ENCODE assay signal across 10 mouse cellular contexts in genomic region chr14:54572122-54572521, GRCm38 (mm10). TPM values are rescaled to one million over a fixed set of nuclear protein-coding genes. Genes with fewer than 3 reads are reported as not detected.
DNase-seq lines count a peak whose midpoint lies in the region; ATAC-seq and TF ChIP-seq lines count a peak whose summit lies in the region.
"Had no signal": no experiment of that assay in that cellular context is flagged by ENCODE, and none has a peak within 500 bp of the region (broad histone marks: within the 10 kb centered on the region; RNA-seq: fewer than 3 reads in every experiment).

No protein-coding gene starts in this region.

- peak overlapping the region; percentile 93 for H3K27ac ChIP-seq in heart, embryonic 11.5 days (ENCODE audit: low read depth, low read length)
- H3K27ac ChIP-seq in midbrain, embryonic 11.5 days (ENCODE audit: low read depth, low read length) = peak overlapping the region; percentile 48; the same call in 1 of the 2 replicates
- H3K27ac ChIP-seq in midbrain, embryonic 16.5 days (ENCODE audit: low read length) = no peak overlapping the region
- H3K27ac ChIP-seq in forebrain, embryonic 16.5 days (ENCODE audit: low read length) = peak overlapping the region; percentile 51

- H3K9me3 ChIP-seq in heart, embryonic 11.5 days (replicated peaks; ENCODE audit: control insufficient read depth, low read length) = no peaks in the 10 kb centered on the region
- H3K9me3 ChIP-seq in midbrain, embryonic 11.5 days (ENCODE audit: control insufficient read depth, low read length) = no peaks in the 10 kb centered on the region
- H3K9me3 ChIP-seq in midbrain, embryonic 16.5 days (replicated peaks; ENCODE audit: control insufficient read depth, low read length, poor library complexity, severe bottlenecking) = no peaks in the 10 kb centered on the region
- H3K9me3 ChIP-seq in forebrain, embryonic 16.5 days (ENCODE audit: control insufficient read depth, low read length) = no peaks in the 10 kb centered on the region

- peaks cover 48% of the 10 kb centered on the region for H3K4me1 ChIP-seq in heart, embryonic 11.5 days (ENCODE audit: control insufficient read depth, insufficient read depth, low read length)
- peaks cover 51% of the 10 kb centered on the region for H3K4me1 ChIP-seq in midbrain, embryonic 11.5 days (ENCODE audit: control insufficient read depth, insufficient read depth, low read length)
- peaks cover 18% of the 10 kb centered on the region for H3K4me1 ChIP-seq in midbrain, embryonic 16.5 days (ENCODE audit: control insufficient read depth, insufficient read depth, low read length)
- peaks cover 42% of the 10 kb centered on the region for H3K4me1 ChIP-seq in forebrain, embryonic 16.5 days (replicated peaks; ENCODE audit: control insufficient read depth, insufficient read depth, low read length)

- peak overlapping the region; percentile 47 for H3K9ac ChIP-seq in heart, embryonic 11.5 days (ENCODE audit: low read depth, low read length)
- H3K9ac ChIP-seq in midbrain, embryonic 11.5 days (ENCODE audit: low read length) = peak overlapping the region; percentile 37; the same call in 1 of the 2 replicates
- H3K9ac ChIP-seq in midbrain, embryonic 16.5 days (ENCODE audit: low read depth, low read length) = no peak overlapping the region
- H3K9ac ChIP-seq in forebrain, embryonic 16.5 days (replicated peaks; ENCODE audit: low read depth, low read length) = peak overlapping the region; percentile 5; the same call in 1 of the 2 replicates

- intact Hi-C loops in heart, postnatal 14 days (cut with DNase I) = no loop called here

- 0 out of 2 replicates have a peak overlapping the region, but pooled peaks have one; percentile 87 for H3K4me3 ChIP-seq in heart, embryonic 11.5 days (ENCODE audit: low read depth, low read length)
- peak overlapping the region; percentile 11; the same call in 1 of the 2 replicates for H3K4me3 ChIP-seq in midbrain, embryonic 11.5 days (ENCODE audit: low read depth, low read length)
- no peak overlapping the region for H3K4me3 ChIP-seq in midbrain, embryonic 16.5 days (ENCODE audit: low read depth, low read length)
- H3K4me3 ChIP-seq in forebrain, embryonic 16.5 days (replicated peaks; ENCODE audit: low read length) = no peak overlapping the region
- H3K4me3 ChIP-seq in myocyte = no peak overlapping the region

- H3K36me3 ChIP-seq in heart, embryonic 11.5 days (ENCODE audit: control insufficient read depth, insufficient read depth, low read length) = peaks cover 19% of the 10 kb centered on the region
- H3K36me3 ChIP-seq in midbrain, embryonic 11.5 days (ENCODE audit: control insufficient read depth, insufficient read depth, low read length) = peaks cover 14% of the 10 kb centered on the region; the same call in 1 of the 2 replicates
- no peaks in the 10 kb centered on the region for H3K36me3 ChIP-seq in midbrain, embryonic 16.5 days (ENCODE audit: control insufficient read depth, insufficient read depth, low read length)
- no peaks in the 10 kb centered on the region for H3K36me3 ChIP-seq in forebrain, embryonic 16.5 days (ENCODE audit: control insufficient read depth, insufficient read depth)
- H3K36me3 ChIP-seq in myocyte (ENCODE audit: control insufficient read depth, insufficient read depth) = peaks cover 12% of the 10 kb centered on the region

- peaks cover 52% of the 10 kb centered on the region for H3K79me2 ChIP-seq in myocyte (ENCODE audit: control insufficient read depth, insufficient read depth)

- no peak overlapping the region for H3ac ChIP-seq in myocyte (ENCODE audit: control insufficient read depth, insufficient read length)

- peak overlapping the region; percentile 81 for H3K4me2 ChIP-seq in heart, embryonic 11.5 days
- H3K4me2 ChIP-seq in midbrain, embryonic 11.5 days = peak overlapping the region; percentile 81
- no peak overlapping the region for H3K4me2 ChIP-seq in midbrain, embryonic 16.5 days (ENCODE audit: low read length)
- no peak overlapping the region for H3K4me2 ChIP-seq in forebrain, embryonic 16.5 days (ENCODE audit: low read length)
- H3K4me2 ChIP-seq in myocyte (ENCODE audit: low read depth) = peak overlapping the region; percentile 51

- H3K27me3 ChIP-seq in heart, embryonic 11.5 days (ENCODE audit: control insufficient read depth, insufficient read depth, low read length) = no peaks in the 10 kb centered on the region
- no peaks in the 10 kb centered on the region for H3K27me3 ChIP-seq in midbrain, embryonic 11.5 days (ENCODE audit: control insufficient read depth, insufficient read depth, low read length)
- peaks cover 12% of the 10 kb centered on the region for H3K27me3 ChIP-seq in midbrain, embryonic 16.5 days (ENCODE audit: control insufficient read depth, insufficient read depth, low read depth, low read length)
- H3K27me3 ChIP-seq in forebrain, embryonic 16.5 days (replicated peaks; ENCODE audit: control insufficient read depth, insufficient read depth, low read length) = peaks cover under 1% of the 10 kb centered on the region; the same call in 1 of the 2 replicates
- no peaks in the 10 kb centered on the region for H3K27me3 ChIP-seq in myocyte (ENCODE audit: control insufficient read depth, insufficient read depth, insufficient read length)

- ATAC-seq in heart, embryonic 11.5 days (replicated peaks; ENCODE audit: insufficient number of reproducible peaks, low FRiP score, low TSS enrichment) = no peak
- no peak for ATAC-seq in midbrain, embryonic 11.5 days (ENCODE audit: low FRiP score)
- ATAC-seq in midbrain, embryonic 16.5 days = no peak
- no peak for ATAC-seq in forebrain, embryonic 16.5 days
- ATAC-seq: CD4-positive, CD25-positive, alpha-beta regulatory T cell, adult 4 months had no signal

- no peak for TF ChIP-seq POLR2A in myocyte (IDR thresholded peaks at IDR 0.05; ENCODE audit: insufficient read length, low read depth)

- WGBS in heart, embryonic 11.5 days (ENCODE audit: insufficient replicate concordance) = 64% methylated on average over 4 of the region's 4 CpGs
- WGBS in midbrain, embryonic 11.5 days = 37% methylated on average over 4 of the region's 4 CpGs
- 28% methylated on average over 4 of the region's 4 CpGs for WGBS in midbrain, embryonic 16.5 days
- 30% methylated on average over 4 of the region's 4 CpGs for WGBS in forebrain, embryonic 16.5 days

- DNase-seq in heart, postnatal 14 days = no peak
- DNase-seq in midbrain, embryonic 11.5 days (ENCODE audit: low spot score, missing footprints) = peak; percentile 89
- no peak for DNase-seq in layer of hippocampus, adult 9-10 months (ENCODE audit: low spot score)
- DNase-seq in cerebellum, adult 11-12 months = no peak
- DNase-seq: cerebellum, adult 8-10 months had no signal

TF ChIP-seq in myocyte, 11 proteins besides CTCF, POLR2A, EP300 and RAD21:
- no peak for TF ChIP-seq TCF12 (IDR thresholded peaks at IDR 0.05; ENCODE audit: insufficient read depth, poor library complexity, severe bottlenecking)
- TF ChIP-seq MAX (IDR thresholded peaks at IDR 0.05; ENCODE audit: low read depth) = no peak

RNA-seq across cellular contexts. Expression of gene Ajuba, which starts 5.2 kb away (rescaled TPM):
- polyA plus RNA-seq in heart, embryonic 11.5 days (2014; fragmentation: Nextera tagmentation; extraction: Ambion mirVana) = 23.4 and 30.7 TPM in 2 replicates
- total RNA-seq in heart, postnatal 14 days (2021) = 10 to 100 TPM; 10.2 to 10.7 TPM
- 24.3 and 25.1 TPM in 2 replicates for polyA plus RNA-seq in midbrain, embryonic 11.5 days (2014; fragmentation: Nextera tagmentation; extraction: Ambion mirVana)
- 4.6 and 5.5 TPM in 2 replicates for polyA plus RNA-seq in midbrain, embryonic 16.5 days (2015; fragmentation: Nextera tagmentation; extraction: Ambion mirVana)
- polyA plus RNA-seq in forebrain, embryonic 16.5 days (2015; fragmentation: Nextera tagmentation; extraction: Ambion mirVana) = 8.1 and 8.2 TPM in 2 replicates
- 30.8 TPM for polyA plus RNA-seq in myocyte (2012; fragmentation: generic; extraction: Trizol)
- polyA plus RNA-seq: CD4-positive, CD25-positive, alpha-beta regulatory T cell, adult 4 months had no signal

RNA-seq across cellular contexts. Expression of gene Haus4, which starts 17.7 kb away (rescaled TPM):
- polyA plus RNA-seq in heart, embryonic 11.5 days (2014; fragmentation: Nextera tagmentation; extraction: Ambion mirVana) = 40.1 and 42.8 TPM in 2 replicates
- total RNA-seq in heart, postnatal 14 days (2021) = 1 to 10 TPM; 5.2 to 6.1 TPM
- 35.3 and 41.9 TPM in 2 replicates for polyA plus RNA-seq in midbrain, embryonic 11.5 days (2014; fragmentation: Nextera tagmentation; extraction: Ambion mirVana)
- polyA plus RNA-seq in midbrain, embryonic 16.5 days (2015; fragmentation: Nextera tagmentation; extraction: Ambion mirVana) = 12.9 and 13.1 TPM in 2 replicates
- polyA plus RNA-seq in forebrain, embryonic 16.5 days (2015; fragmentation: Nextera tagmentation; extraction: Ambion mirVana) = 25.9 and 29.2 TPM in 2 replicates
- 23.5 TPM for polyA plus RNA-seq in myocyte (2012; fragmentation: generic; extraction: Trizol)

RNA-seq across cellular contexts. Expression of gene 4931414P19Rik, which starts 33.7 kb away (rescaled TPM):
- 4.4 and 4.5 TPM in 2 replicates for polyA plus RNA-seq in heart, embryonic 11.5 days (2014; fragmentation: Nextera tagmentation; extraction: Ambion mirVana)
- total RNA-seq in heart, postnatal 14 days (2021) = 1 to 10 TPM; 5.0 to 6.0 TPM
- 5.9 and 8.5 TPM in 2 replicates for polyA plus RNA-seq in midbrain, embryonic 11.5 days (2014; fragmentation: Nextera tagmentation; extraction: Ambion mirVana)
- polyA plus RNA-seq in midbrain, embryonic 16.5 days (2015; fragmentation: Nextera tagmentation; extraction: Ambion mirVana) = 5.2 and 5.6 TPM in 2 replicates
- polyA plus RNA-seq in forebrain, embryonic 16.5 days (2015; fragmentation: Nextera tagmentation; extraction: Ambion mirVana) = 6.9 and 8.3 TPM in 2 replicates
- polyA plus RNA-seq in myocyte (2012; fragmentation: generic; extraction: Trizol) = 7.3 TPM

RNA-seq across cellular contexts. Expression of gene Psmb5, which starts 45.7 kb away (rescaled TPM):
- 364 and 386 TPM in 2 replicates for polyA plus RNA-seq in heart, embryonic 11.5 days (2014; fragmentation: Nextera tagmentation; extraction: Ambion mirVana)
- 100 to 1,000 TPM; 186 to 196 TPM for total RNA-seq in heart, postnatal 14 days (2021)
- polyA plus RNA-seq in midbrain, embryonic 11.5 days (2014; fragmentation: Nextera tagmentation; extraction: Ambion mirVana) = 396 and 453 TPM in 2 replicates
- polyA plus RNA-seq in midbrain, embryonic 16.5 days (2015; fragmentation: Nextera tagmentation; extraction: Ambion mirVana) = 412 and 432 TPM in 2 replicates
- polyA plus RNA-seq in forebrain, embryonic 16.5 days (2015; fragmentation: Nextera tagmentation; extraction: Ambion mirVana) = 399 and 428 TPM in 2 replicates
- polyA plus RNA-seq in myocyte (2012; fragmentation: generic; extraction: Trizol) = 416 TPM

RNA-seq across cellular contexts. Expression of gene Psmb11, which starts 49.1 kb away (rescaled TPM):
- not detected in 2 replicates for polyA plus RNA-seq in heart, embryonic 11.5 days (2014; fragmentation: Nextera tagmentation; extraction: Ambion mirVana)
- total RNA-seq in heart, postnatal 14 days (2021) = 1 to 10 TPM in 1 of 2 experiments, not detected in 1; 1.1 TPM
- polyA plus RNA-seq in midbrain, embryonic 11.5 days (2014; fragmentation: Nextera tagmentation; extraction: Ambion mirVana) = 0.04 TPM in 1 of 2 replicates, not detected in the other
- polyA plus RNA-seq in midbrain, embryonic 16.5 days (2015; fragmentation: Nextera tagmentation; extraction: Ambion mirVana) = 0.06 TPM in 1 of 2 replicates, not detected in the other
- not detected in 2 replicates for polyA plus RNA-seq in forebrain, embryonic 16.5 days (2015; fragmentation: Nextera tagmentation; extraction: Ambion mirVana)
- not detected for polyA plus RNA-seq in myocyte (2012; fragmentation: generic; extraction: Trizol)
- polyA plus RNA-seq: CD4-positive, CD25-positive, alpha-beta regulatory T cell, adult 4 months had no signal

Comparison
In these comparisons a context has a peak if more than half of its experiments do, and no peak if none do; other contexts are left out.
1. H3K4me2 ChIP-seq: peak in heart, embryonic 11.5 days (single experiment), midbrain, embryonic 11.5 days (single experiment) and myocyte (single experiment); none in midbrain, embryonic 16.5 days (single experiment) and forebrain, embryonic 16.5 days (single experiment).
2. H3K4me3 ChIP-seq: peak in heart, embryonic 11.5 days (single experiment) and midbrain, embryonic 11.5 days (single experiment); none in midbrain, embryonic 16.5 days (single experiment), forebrain, embryonic 16.5 days (single experiment) and myocyte (single experiment).